Mouse (Mus musculus): ENCODE measurements around the gene Hoxa7. TPM values are rescaled to one million over a fixed set of nuclear protein-coding genes. Genes with fewer than 3 reads are reported as not detected.
A peak's percentile ranks its signal among the peaks of the same experiment; 100 is the strongest.

Gene Hoxa7
- polyA plus RNA-seq, 1 experiment, result 11.5 TPM

- Histone ChIP-seq H3K27ac (replicated peaks; ENCODE audit: low read depth, low read length) (peak within 1 kb of the TSS; percentile 93), H3K4me3 (ENCODE audit: insufficient read depth, low read depth, low read length) (peak within 1 kb of the TSS; percentile 98), H3K4me1 (ENCODE audit: control insufficient read depth, insufficient read depth, insufficient read length, low read length) (peaks cover 15% of the 10 kb centered on the region)
Observed at GRCm38 (mm10) chr6:52190906-52191810, 30.5 kb downstream of the Hoxa7 start, which contains the start of gene Hoxa4. Hoxa4 (minus strand) TSS chr6:52191753.

GRCm38 (mm10) chr6:52190410-52190809 is 31.2 kb downstream of the Hoxa7 start:
- Histone ChIP-seq H3K27ac (replicated peaks; ENCODE audit: low read depth, low read length) (peak overlapping the region; percentile 93), H3K4me3 (ENCODE audit: insufficient read depth, low read depth, low read length) (peak overlapping the region; percentile 85), H3K4me1 (ENCODE audit: control insufficient read depth, insufficient read depth, insufficient read length, low read length) (peaks cover 17% of the 10 kb centered on the region)

- Histone ChIP-seq H3K4me1 (ENCODE audit: control insufficient read depth, insufficient read depth, insufficient read length, low read length) (peaks cover 17% of the 10 kb centered on the region), H3K27ac (replicated peaks; ENCODE audit: low read depth, low read length) (peak overlapping the region; percentile 93), H3K4me3 (ENCODE audit: insufficient read depth, low read depth, low read length) (peak overlapping the region; percentile 85)
Observed at GRCm38 (mm10) chr6:52189909-52190308, 31.7 kb downstream of the Hoxa7 start.

- Histone ChIP-seq H3K4me3 (ENCODE audit: insufficient read depth, low read depth, low read length) (peak overlapping the region; percentile 13; the same call in 1 of the 2 replicates), H3K27ac (replicated peaks; ENCODE audit: low read depth, low read length) (peak overlapping the region; percentile 73), H3K4me1 (ENCODE audit: control insufficient read depth, insufficient read depth, insufficient read length, low read length) (peaks cover 22% of the 10 kb centered on the region)
Observed at GRCm38 (mm10) chr6:52189172-52189591, 32.5 kb downstream of the Hoxa7 start.

- Histone ChIP-seq H3K27ac (replicated peaks; ENCODE audit: low read depth, low read length) (no peak overlapping the region), H3K4me3 (ENCODE audit: insufficient read depth, low read depth, low read length) (no peak overlapping the region), H3K4me1 (ENCODE audit: control insufficient read depth, insufficient read depth, insufficient read length, low read length) (peaks cover 24% of the 10 kb centered on the region)
Observed at GRCm38 (mm10) chr6:52186500-52186899, 35.2 kb downstream of the Hoxa7 start.

GRCm38 (mm10) chr6:52185834-52186233 is 35.8 kb downstream of the Hoxa7 start:
- H3K27ac ChIP-seq (replicated peaks; ENCODE audit: low read depth, low read length), result 0 out of 2 replicates have a peak overlapping the region, but pooled peaks have one; percentile 16
- H3K4me3 ChIP-seq (ENCODE audit: insufficient read depth, low read depth, low read length), result no peak overlapping the region

GRCm38 (mm10) chr6:52185222-52185621 is 36.4 kb downstream of the Hoxa7 start:
- Histone ChIP-seq H3K4me3 (ENCODE audit: insufficient read depth, low read depth, low read length) (peak overlapping the region; percentile 51), H3K27ac (replicated peaks; ENCODE audit: low read depth, low read length) (peak overlapping the region; percentile 16), H3K4me1 (ENCODE audit: control insufficient read depth, insufficient read depth, insufficient read length, low read length) (peaks cover 29% of the 10 kb centered on the region)

More at GRCm38 (mm10) chr6:52185834-52186233, 35.8 kb downstream of the Hoxa7 start:
- H3K4me1 ChIP-seq (ENCODE audit: control insufficient read depth, insufficient read depth, insufficient read length, low read length), result peaks cover 28% of the 10 kb centered on the region

GRCm38 (mm10) chr6:52184668-52185067 is 37.0 kb downstream of the Hoxa7 start:
- peaks cover 25% of the 10 kb centered on the region for H3K4me1 ChIP-seq (ENCODE audit: control insufficient read depth, insufficient read depth, insufficient read length, low read length)
- H3K4me3 ChIP-seq (ENCODE audit: insufficient read depth, low read depth, low read length), result no peak overlapping the region
- no peak overlapping the region for H3K27ac ChIP-seq (replicated peaks; ENCODE audit: low read depth, low read length)

GRCm38 (mm10) chr6:52183311-52184080 is 38.2 kb downstream of the Hoxa7 start:
- Histone ChIP-seq H3K4me3 (ENCODE audit: insufficient read depth, low read depth, low read length) (peak overlapping the region; percentile 23; the same call in 1 of the 2 replicates), H3K4me1 (ENCODE audit: control insufficient read depth, insufficient read depth, insufficient read length, low read length) (peaks cover 28% of the 10 kb centered on the region), H3K27ac (replicated peaks; ENCODE audit: low read depth, low read length) (no peak overlapping the region; the same call in 1 of the 2 replicates)

- Histone ChIP-seq H3K4me1 (ENCODE audit: control insufficient read depth, insufficient read depth, insufficient read length, low read length) (peaks cover 30% of the 10 kb centered on the region), H3K27ac (replicated peaks; ENCODE audit: low read depth, low read length) (no peak overlapping the region), H3K4me3 (ENCODE audit: insufficient read depth, low read depth, low read length) (peak overlapping the region; percentile 23; the same call in 1 of the 2 replicates)
Observed at GRCm38 (mm10) chr6:52182793-52183192, 38.9 kb downstream of the Hoxa7 start.

- Histone ChIP-seq H3K4me1 (ENCODE audit: control insufficient read depth, insufficient read depth, insufficient read length, low read length) (peaks cover 31% of the 10 kb centered on the region), H3K4me3 (ENCODE audit: insufficient read depth, low read depth, low read length) (no peak overlapping the region), H3K27ac (replicated peaks; ENCODE audit: low read depth, low read length) (no peak overlapping the region)
Observed at GRCm38 (mm10) chr6:52182030-52182429, 39.6 kb downstream of the Hoxa7 start.

GRCm38 (mm10) chr6:52180726-52181125 is 40.9 kb downstream of the Hoxa7 start:
- Histone ChIP-seq H3K27ac (replicated peaks; ENCODE audit: low read depth, low read length) (peak overlapping the region; percentile 60), H3K4me1 (ENCODE audit: control insufficient read depth, insufficient read depth, insufficient read length, low read length) (peaks cover 30% of the 10 kb centered on the region), H3K4me3 (ENCODE audit: insufficient read depth, low read depth, low read length) (peak overlapping the region; percentile 46)

GRCm38 (mm10) chr6:52180213-52180710 is 41.4 kb downstream of the Hoxa7 start:
- peaks cover 29% of the 10 kb centered on the region for H3K4me1 ChIP-seq (ENCODE audit: control insufficient read depth, insufficient read depth, insufficient read length, low read length)
- H3K27ac ChIP-seq (replicated peaks; ENCODE audit: low read depth, low read length), result peak overlapping the region; percentile 60
- H3K4me3 ChIP-seq (ENCODE audit: insufficient read depth, low read depth, low read length), result peak overlapping the region; percentile 46

GRCm38 (mm10) chr6:52179690-52180089 is 42.0 kb downstream of the Hoxa7 start:
- H3K4me1 ChIP-seq (ENCODE audit: control insufficient read depth, insufficient read depth, insufficient read length, low read length), result peaks cover 28% of the 10 kb centered on the region
- H3K4me3 ChIP-seq (ENCODE audit: insufficient read depth, low read depth, low read length), result peak overlapping the region; percentile 46
- H3K27ac ChIP-seq (replicated peaks; ENCODE audit: low read depth, low read length), result peak overlapping the region; percentile 89

All from brown adipose tissue, adult 24 weeks (tissue).